Mouse (Mus musculus): ENCODE measurements at regions not wholly inside any gene's neighbourhood (a gene's known extent, or its start where the extent isn't known, plus 50 kb on each side); places are given as distances from the start of the nearest gene placed in this dataset.

DNA sequence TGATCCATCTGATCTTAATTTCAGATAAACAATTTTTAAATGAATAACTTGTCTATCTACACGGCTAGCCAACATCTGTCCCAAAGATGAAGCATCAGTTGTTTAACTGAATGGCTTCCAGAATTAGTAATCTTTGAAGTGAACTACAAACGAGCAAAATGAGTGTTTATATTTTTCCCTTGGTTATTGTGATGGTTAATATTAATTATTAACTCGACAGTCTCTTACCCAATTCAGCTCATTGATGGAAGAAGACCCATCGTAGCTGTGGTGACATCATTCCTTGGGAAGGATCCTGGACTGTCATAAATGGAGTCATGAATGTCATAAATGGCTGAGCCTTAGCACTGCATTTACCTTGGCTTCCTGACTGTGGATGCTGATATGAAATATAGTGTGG is 60.4 kb upstream of the Mocs1 start:
- no peak for DNase-seq (ENCODE audit: low spot score)
- 69% methylated on average over 4 of the region's 4 CpGs for WGBS
- no peak overlapping the region for H3K4me2 ChIP-seq (replicated peaks; ENCODE audit: low read depth)
- H3K27ac ChIP-seq (replicated peaks) = no peak overlapping the region
- no peaks in the 10 kb centered on the region for H3K4me1 ChIP-seq (replicated peaks; ENCODE audit: control insufficient read depth, insufficient read depth)
- no peak overlapping the region for H3K9ac ChIP-seq (ENCODE audit: low read length)
- no peak for TF ChIP-seq EP300 (optimal IDR thresholded peaks at IDR 0.05)
- no peak for TF ChIP-seq CTCF (IDR thresholded peaks at IDR 0.05; ENCODE audit: low read depth)
- no peaks in the 10 kb centered on the region for H3K36me3 ChIP-seq (ENCODE audit: control insufficient read depth, insufficient read depth, low read length)
- no peaks in the 10 kb centered on the region for H3K9me3 ChIP-seq (ENCODE audit: control insufficient read depth, low read length)
- H3K27me3 ChIP-seq (ENCODE audit: control insufficient read depth, insufficient read depth, low read length) = no peaks in the 10 kb centered on the region
- H3K4me3 ChIP-seq (ENCODE audit: low read depth, low read length) = no peak overlapping the region
- ATAC-seq (ENCODE audit: low FRiP score, low TSS enrichment) = no peak

- ATAC-seq (ENCODE audit: low FRiP score, low TSS enrichment) (no peak), DNase-seq (ENCODE audit: low spot score) (no peak)
- Histone ChIP-seq H3K27me3 (ENCODE audit: control insufficient read depth, insufficient read depth, low read length) (no peaks in the 10 kb centered on the region), H3K4me3 (ENCODE audit: low read depth, low read length) (no peak overlapping the region), H3K4me1 (replicated peaks; ENCODE audit: control insufficient read depth, insufficient read depth) (no peaks in the 10 kb centered on the region), H3K4me2 (replicated peaks; ENCODE audit: low read depth) (no peak overlapping the region), H3K36me3 (ENCODE audit: control insufficient read depth, insufficient read depth, low read length) (no peaks in the 10 kb centered on the region), H3K27ac (replicated peaks) (no peak overlapping the region), H3K9me3 (ENCODE audit: control insufficient read depth, low read length) (no peaks in the 10 kb centered on the region), H3K9ac (ENCODE audit: low read length) (no peak overlapping the region)
- WGBS = 87% methylated on average over 2 of the region's 2 CpGs
- no peak for TF ChIP-seq CTCF (IDR thresholded peaks at IDR 0.05; ENCODE audit: low read depth)
- TF ChIP-seq EP300 (optimal IDR thresholded peaks at IDR 0.05) = no peak
These were observed 59.5 kb upstream of the Mocs1 start for GRCm38 (mm10) chr17:49368476-49369269.

- no peak overlapping the region for H3K4me3 ChIP-seq (ENCODE audit: low read depth, low read length)
These were observed 50.5 kb upstream of the Mocs1 start for GRCm38 (mm10) chr17:49377626-49378025.

More at GRCm38 (mm10) chr17:49377626-49378025, 50.5 kb upstream of the Mocs1 start:
- ATAC-seq (ENCODE audit: low FRiP score, low TSS enrichment) = no peak
- no peak for DNase-seq (ENCODE audit: low spot score)
- no peak overlapping the region for H3K9ac ChIP-seq (ENCODE audit: low read length)
- whole genome bisulfite sequencing = 49% methylated on average over 11 of the region's 11 CpGs
- no peaks in the 10 kb centered on the region for H3K9me3 ChIP-seq (ENCODE audit: control insufficient read depth, low read length)
- H3K27ac ChIP-seq (replicated peaks) = no peak overlapping the region
- no peaks in the 10 kb centered on the region for H3K36me3 ChIP-seq (ENCODE audit: control insufficient read depth, insufficient read depth, low read length)
- H3K27me3 ChIP-seq (ENCODE audit: control insufficient read depth, insufficient read depth, low read length) = no peaks in the 10 kb centered on the region
- H3K4me1 ChIP-seq (replicated peaks; ENCODE audit: control insufficient read depth, insufficient read depth) = no peaks in the 10 kb centered on the region
- H3K4me2 ChIP-seq (replicated peaks; ENCODE audit: low read depth) = no peak overlapping the region
- no peak for TF ChIP-seq EP300 (optimal IDR thresholded peaks at IDR 0.05)
